Mouse (Mus musculus): ENCODE data around the gene Ncor2. TPM values are rescaled to one million over a fixed set of nuclear protein-coding genes. Genes with fewer than 3 reads are reported as not detected.

Ncor2 gene
- total RNA-seq, 2 experiments from 2014 or later = 177 to 208 TPM

DNA sequence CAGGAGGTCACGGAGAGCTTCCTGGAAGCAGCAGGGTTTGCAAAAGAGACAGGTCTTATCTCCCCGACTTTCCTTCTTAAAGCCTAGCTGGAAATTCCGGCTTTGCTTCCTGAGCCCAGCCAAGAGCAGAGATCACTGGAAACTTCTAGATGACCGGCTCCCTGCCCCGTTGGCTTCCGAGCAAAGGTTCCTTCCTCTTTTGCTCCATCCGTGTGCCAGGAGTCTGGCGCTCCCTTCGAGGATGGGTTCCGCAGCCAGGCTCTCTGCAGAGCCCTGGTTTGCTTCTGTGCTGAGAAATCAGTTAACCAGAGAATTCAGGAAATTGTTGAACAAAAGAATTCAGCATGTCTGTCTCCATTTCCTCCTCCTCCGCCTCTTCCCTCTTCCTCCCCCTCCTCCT is 186.1 kb downstream of the Ncor2 start:
- DNase-seq (ENCODE audit: low spot score in 2 of 2) = no peak

- DNase-seq (ENCODE audit: low spot score in 2 of 2) = no peak
These were observed 186.7 kb downstream of the Ncor2 start for GRCm38 (mm10) chr5:124992323-124992722.

- DNase-seq (ENCODE audit: low spot score in 2 of 2) = no peak
These were observed 189.3 kb downstream of the Ncor2 start for GRCm38 (mm10) chr5:124989724-124990123.

- DNase-seq (ENCODE audit: low spot score in 2 of 2) = no peak
These were observed 192.4 kb downstream of the Ncor2 start for GRCm38 (mm10) chr5:124986656-124987055.

- no peak for DNase-seq (ENCODE audit: low spot score in 2 of 2)
These were observed 192.8 kb downstream of the Ncor2 start for GRCm38 (mm10) chr5:124986222-124986621.

GRCm38 (mm10) chr5:124969790-124970189 is 209.2 kb downstream of the Ncor2 start:
- no peak for DNase-seq (ENCODE audit: low spot score in 2 of 2)

Other genes with a start within 250 kb of the Ncor2 start
- 1 to 10 TPM in 1 of 2 experiments, under 1 TPM in 1; 0.68 to 1.0 TPM for gene Rflna, start 176.0 kb downstream of the Ncor2 start, total RNA-seq (2021)
- 10 to 100 TPM; 27.4 to 29.2 TPM for gene Scarb1, start 161.9 kb upstream of the Ncor2 start, total RNA-seq (2021)
- gene Gm10382, start 210.1 kb upstream of the Ncor2 start, total RNA-seq (2021) = under 1 TPM; 0.28 to 0.40 TPM
- gene Ubc, start 211.0 kb upstream of the Ncor2 start, total RNA-seq (2021) = 100 to 1,000 TPM; 771 to 830 TPM

Data from left cerebral cortex, adult 18-20 months (tissue).